Mouse (Mus musculus) lung, postnatal 36 days (tissue): ENCODE data around the gene AA986860.
A peak's percentile ranks its signal among the peaks of the same experiment; 100 is the strongest.

Source experiments
- DNase-seq: peaks from one replicate; pipeline ENCODE4 v3.0.0; 2022; ENCODE audit warnings: mixed read lengths

AA986860 gene

GRCm38 (mm10) chr1:130737411-130737881 is 5.7 kb downstream of the AA986860 start:
- no peak for DNase-seq

- no peak for DNase-seq
These were observed 6.1 kb downstream of the AA986860 start for GRCm38 (mm10) chr1:130737916-130738315.

GRCm38 (mm10) chr1:130738551-130739106 is 6.9 kb downstream of the AA986860 start:
- no peak for DNase-seq

- DNase-seq = no peak
These were observed 7.9 kb downstream of the AA986860 start for GRCm38 (mm10) chr1:130739636-130740035.

- DNase-seq = peak; percentile 66
These were observed 8.5 kb downstream of the AA986860 start for GRCm38 (mm10) chr1:130740227-130740648.

- DNase-seq = peak; percentile 59
These were observed 9.3 kb downstream of the AA986860 start for GRCm38 (mm10) chr1:130740781-130741720.

GRCm38 (mm10) chr1:130742201-130742600 is 10.4 kb downstream of the AA986860 start:
- DNase-seq = no peak

- no peak for DNase-seq
These were observed 12.0 kb downstream of the AA986860 start for GRCm38 (mm10) chr1:130743775-130744174.

- no peak for DNase-seq
These were observed 12.4 kb downstream of the AA986860 start for GRCm38 (mm10) chr1:130744217-130744616.

- no peak for DNase-seq
These were observed 13.2 kb downstream of the AA986860 start for GRCm38 (mm10) chr1:130744961-130745360.

GRCm38 (mm10) chr1:130745591-130745990 is 13.8 kb downstream of the AA986860 start:
- DNase-seq = no peak

GRCm38 (mm10) chr1:130746819-130747218 is 15.0 kb downstream of the AA986860 start:
- DNase-seq = no peak

- DNase-seq = peak; percentile 67
These were observed 27.9 kb downstream of the AA986860 start for GRCm38 (mm10) chr1:130759689-130760088.

- peak; percentile 51 for DNase-seq
These were observed 29.8 kb downstream of the AA986860 start for GRCm38 (mm10) chr1:130761597-130761996.

GRCm38 (mm10) chr1:130762045-130762760 is 30.4 kb downstream of the AA986860 start:
- DNase-seq = peak; percentile 68

GRCm38 (mm10) chr1:130764027-130764461 is 32.3 kb downstream of the AA986860 start:
- DNase-seq = peak; percentile 94

GRCm38 (mm10) chr1:130767066-130767465 is 35.3 kb downstream of the AA986860 start:
- DNase-seq = peak; percentile 85

- DNase-seq = peak; percentile 59
These were observed 38.1 kb downstream of the AA986860 start for GRCm38 (mm10) chr1:130769925-130770324.

GRCm38 (mm10) chr1:130770487-130770886 is 38.7 kb downstream of the AA986860 start:
- peak; percentile 88 for DNase-seq

- DNase-seq = no peak
These were observed 39.3 kb downstream of the AA986860 start for GRCm38 (mm10) chr1:130770981-130771494.

GRCm38 (mm10) chr1:130775234-130775633 is 43.5 kb downstream of the AA986860 start:
- no peak for DNase-seq

- DNase-seq = peak; percentile 29
These were observed 44.0 kb downstream of the AA986860 start for GRCm38 (mm10) chr1:130775691-130776331.
